Mouse (Mus musculus) stomach, postnatal 0 days (tissue): ENCODE measurements at regions not wholly inside any gene's neighbourhood (a gene's known extent, or its start where the extent isn't known, plus 50 kb on each side); places are given as distances from the start of the nearest gene placed in this dataset.

Experiments used
- ATAC-seq: fragments of 200-750 bp; cut with Nextera tagmentation; 2 replicates; pipeline ENCODE4 v1.8.0; 2017; ENCODE audit not compliant: low FRiP score, low TSS enrichment
- DNase-seq: peaks from one replicate; pipeline ENCODE4 v3.0.0-alpha.2; 2016; ENCODE audit warnings: low spot score
- H3K27ac ChIP-seq: fragments of 300-500 bp; sonication (generic); replicated peaks from 2 replicates; pipeline ENCODE4 v1.5.1; 2014; ENCODE audit warnings: mild to moderate bottlenecking, control low read depth
- H3K27me3 ChIP-seq: fragments of 300-500 bp; sonication (generic); 2 replicates; pipeline ENCODE4 v1.6.1; 2014; ENCODE audit warnings: low read length; ENCODE audit not compliant: control insufficient read depth, insufficient read depth
- H3K36me3 ChIP-seq: fragments of 300-500 bp; sonication (generic); 2 replicates; pipeline ENCODE4 v1.6.1; 2014; ENCODE audit warnings: low read length, mixed read lengths; ENCODE audit not compliant: control insufficient read depth, insufficient read depth
- H3K4me1 ChIP-seq: fragments of 300-500 bp; sonication (generic); replicated peaks from 2 replicates; pipeline ENCODE4 v1.6.1; 2014; ENCODE audit warnings: antibody characterized with exemption; ENCODE audit not compliant: control insufficient read depth, insufficient read depth
- H3K4me2 ChIP-seq: fragments of 300-500 bp; sonication (generic); replicated peaks from 2 replicates; pipeline ENCODE4 v1.6.1; 2014; ENCODE audit warnings: low read depth, mild to moderate bottlenecking, control low read depth, moderate library complexity
- H3K4me3 ChIP-seq: fragments of 300-500 bp; sonication (generic); 2 replicates; pipeline ENCODE4 v1.5.1; 2014; ENCODE audit warnings: low read depth, low read length, control low read depth
- H3K9ac ChIP-seq: fragments of 300-500 bp; sonication (generic); 2 replicates; pipeline ENCODE4 v1.6.1; 2014; ENCODE audit warnings: mild to moderate bottlenecking, low read length, control low read depth, mixed read lengths
- H3K9me3 ChIP-seq: fragments of 300-500 bp; sonication (generic); 2 replicates; pipeline ENCODE4 v1.6.1; 2016; ENCODE audit warnings: low read length; ENCODE audit not compliant: control insufficient read depth
- CTCF ChIP-seq: IDR thresholded peaks from 2 replicates; pipeline ENCODE4 v1.5.1; 2016; ENCODE audit warnings: antibody characterized with exemption, low read depth, mild to moderate bottlenecking, moderate library complexity
- EP300 ChIP-seq: optimal IDR thresholded peaks from 2 replicates; pipeline ENCODE3; 2016; ENCODE audit warnings: antibody characterized with exemption
- WGBS: fragments of 180-500 bp; shearing (Covaris S2); extraction: QIAGEN DNeasy Blood & Tissue Kit; methylation state at CpG from one replicate; pipeline ENCODE4 v1.1.7; 2014; 5-methylcytosine and 5-hydroxymethylcytosine counted together

- TF ChIP-seq EP300 (no peak), CTCF (no peak)
- H3K4me1 ChIP-seq: no peaks in the 10 kb centered on the region
- H3K36me3 ChIP-seq: no peaks in the 10 kb centered on the region
- no peak overlapping the region for H3K9ac ChIP-seq
- 76% methylated on average over 10 of the region's 10 CpGs for WGBS
- no peak overlapping the region for H3K4me2 ChIP-seq
- H3K27ac ChIP-seq: no peak overlapping the region
- DNase-seq (no peak), ATAC-seq (no peak)
- no peaks in the 10 kb centered on the region for H3K27me3 ChIP-seq
- H3K9me3 ChIP-seq: no peaks in the 10 kb centered on the region
- H3K4me3 ChIP-seq: no peak overlapping the region
Observed at GRCm38 (mm10) chr15:52166595-52167443, 1717.9 kb upstream of the Gm7489 start.

- Histone ChIP-seq H3K4me1 (no peaks in the 10 kb centered on the region), H3K4me2 (no peak overlapping the region), H3K9ac (no peak overlapping the region), H3K27me3 (no peaks in the 10 kb centered on the region), H3K27ac (no peak overlapping the region), H3K9me3 (no peaks in the 10 kb centered on the region), H3K36me3 (no peaks in the 10 kb centered on the region), H3K4me3 (no peak overlapping the region)
- TF ChIP-seq CTCF: no peak
- DNase-seq: no peak
- ATAC-seq: no peak
- 73% methylated on average over 5 of the region's 5 CpGs for WGBS
Observed at GRCm38 (mm10) chr15:52167811-52168210, 1716.9 kb upstream of the Gm7489 start.

- no peak overlapping the region for H3K27ac ChIP-seq
- no peaks in the 10 kb centered on the region for H3K27me3 ChIP-seq
- no peak overlapping the region for H3K9ac ChIP-seq
- no peak for ATAC-seq
- no peaks in the 10 kb centered on the region for H3K9me3 ChIP-seq
- H3K4me3 ChIP-seq: no peak overlapping the region
- no peak for DNase-seq
- no peaks in the 10 kb centered on the region for H3K4me1 ChIP-seq
- no peaks in the 10 kb centered on the region for H3K36me3 ChIP-seq
- 76% methylated on average over 1 of the region's 1 CpGs for WGBS
- H3K4me2 ChIP-seq: no peak overlapping the region
- TF ChIP-seq CTCF: no peak
- TF ChIP-seq EP300: no peak
Observed at GRCm38 (mm10) chr15:52176951-52177350, 1707.8 kb upstream of the Gm7489 start.

- no peak for ATAC-seq
- H3K4me2 ChIP-seq: no peak overlapping the region
- H3K4me1 ChIP-seq: no peaks in the 10 kb centered on the region
- TF ChIP-seq EP300 (no peak), CTCF (no peak)
- H3K36me3 ChIP-seq: no peaks in the 10 kb centered on the region
- no peak overlapping the region for H3K27ac ChIP-seq
- 58% methylated on average over 3 of the region's 3 CpGs for WGBS
- no peak for DNase-seq
- H3K4me3 ChIP-seq: no peak overlapping the region
- no peaks in the 10 kb centered on the region for H3K27me3 ChIP-seq
- no peak overlapping the region for H3K9ac ChIP-seq
- H3K9me3 ChIP-seq: no peaks in the 10 kb centered on the region
Observed at GRCm38 (mm10) chr15:52178668-52179067, 1706.0 kb upstream of the Gm7489 start.

GRCm38 (mm10) chr15:52179379-52179778 is 1705.3 kb upstream of the Gm7489 start:
- DNase-seq (no peak), ATAC-seq (no peak)
- Histone ChIP-seq H3K4me2 (no peak overlapping the region), H3K27me3 (no peaks in the 10 kb centered on the region), H3K9ac (no peak overlapping the region), H3K27ac (no peak overlapping the region), H3K9me3 (no peaks in the 10 kb centered on the region), H3K4me1 (no peaks in the 10 kb centered on the region), H3K4me3 (no peak overlapping the region), H3K36me3 (no peaks in the 10 kb centered on the region)
- TF ChIP-seq EP300 (no peak), CTCF (no peak)

- no peaks in the 10 kb centered on the region for H3K4me1 ChIP-seq
- H3K9me3 ChIP-seq: no peaks in the 10 kb centered on the region
- H3K27me3 ChIP-seq: no peaks in the 10 kb centered on the region
- no peaks in the 10 kb centered on the region for H3K36me3 ChIP-seq
- no peak for TF ChIP-seq EP300
- H3K9ac ChIP-seq: no peak overlapping the region
- no peak overlapping the region for H3K4me3 ChIP-seq
- no peak overlapping the region for H3K27ac ChIP-seq
- ATAC-seq: no peak
- DNase-seq: no peak
- WGBS: 54% methylated on average over 3 of the region's 3 CpGs
- H3K4me2 ChIP-seq: no peak overlapping the region
Observed at GRCm38 (mm10) chr15:52191176-52191575, 1693.5 kb upstream of the Gm7489 start.
